Mouse (Mus musculus) hindbrain, embryonic 13.5 days (tissue): ENCODE data around the gene Lrguk. TPM values are rescaled to one million over a fixed set of nuclear protein-coding genes. Genes with fewer than 3 reads are reported as not detected.

ENCODE experiments used
- ATAC-seq: fragments of 200-750 bp; cut with Nextera tagmentation; 2 replicates; pipeline ENCODE4 v1.8.0; 2017; ENCODE audit warnings: moderate TSS enrichment; ENCODE audit not compliant: low FRiP score
- H3K27ac ChIP-seq: fragments of 300-500 bp; sonication (generic); 2 replicates; pipeline ENCODE4 v1.5.1; 2015; ENCODE audit warnings: inconsistent platforms, mild to moderate bottlenecking, moderate library complexity
- H3K27me3 ChIP-seq: fragments of 300-500 bp; sonication (generic); 2 replicates; pipeline ENCODE4 v1.6.1; 2015; ENCODE audit warnings: mild to moderate bottlenecking, inconsistent platforms
- H3K36me3 ChIP-seq: fragments of 300-500 bp; sonication (generic); 2 replicates; pipeline ENCODE4 v1.6.1; 2015; ENCODE audit warnings: mild to moderate bottlenecking, inconsistent platforms
- H3K4me1 ChIP-seq: fragments of 300-500 bp; sonication (generic); replicated peaks from 2 replicates; pipeline ENCODE4 v1.6.1; 2015; ENCODE audit warnings: inconsistent platforms
- H3K4me2 ChIP-seq: fragments of 300-500 bp; sonication (generic); 2 replicates; pipeline ENCODE4 v1.6.1; 2015; ENCODE audit warnings: inconsistent platforms, mild to moderate bottlenecking, moderate library complexity
- H3K4me3 ChIP-seq: fragments of 300-500 bp; sonication (generic); 2 replicates; pipeline ENCODE4 v1.5.1; 2015; ENCODE audit warnings: mild to moderate bottlenecking, inconsistent platforms
- H3K9ac ChIP-seq: fragments of 300-500 bp; sonication (generic); 2 replicates; pipeline ENCODE4 v1.6.1; 2015; ENCODE audit warnings: mild to moderate bottlenecking, inconsistent platforms
- H3K9me3 ChIP-seq: fragments of 300-500 bp; sonication (generic); 2 replicates; pipeline ENCODE4 v1.6.1; 2016; ENCODE audit warnings: inconsistent platforms
- WGBS: fragments of 180-500 bp; shearing (Covaris S2); methylation state at CpG from one replicate; pipeline ENCODE4 v1.1.7; 2015; 5-methylcytosine and 5-hydroxymethylcytosine counted together
- polyA plus RNA-seq: library from polyadenylated mRNA; unstranded; fragments of >200 nt; fragmentation: Nextera tagmentation; extraction: Ambion mirVana; gene quantifications from 2 replicates; pipeline ENCODE4 v1.2.1, GENCODE M21; 2015

Lrguk gene
- polyA plus RNA-seq, 1 experiment from 2014 or later = 1.2 TPM

DNA sequence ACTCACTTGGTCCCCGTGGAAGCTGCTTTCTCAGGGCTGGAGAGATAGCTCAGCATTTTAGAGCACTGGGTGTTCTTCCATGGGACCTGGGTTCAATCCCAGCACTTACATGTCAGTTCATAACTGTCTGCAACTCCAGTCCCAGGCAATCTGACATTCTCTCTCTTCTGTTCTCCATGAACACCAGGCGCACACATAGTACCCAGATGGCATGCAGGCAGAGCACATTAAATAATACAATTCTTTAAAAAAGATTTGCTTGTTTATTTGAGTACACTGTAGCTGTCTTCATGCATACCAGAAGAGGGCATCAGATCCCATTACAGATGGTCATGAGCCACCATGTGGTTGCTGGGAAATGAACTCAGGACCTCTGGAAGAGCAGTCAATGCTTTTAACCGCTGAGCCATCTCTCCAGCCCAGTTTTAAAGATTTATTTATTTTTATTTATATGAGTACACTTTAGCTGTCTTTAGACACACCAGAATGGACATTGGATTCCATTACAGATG lies 44.7 kb downstream of the Lrguk start:
- no peaks in the 10 kb centered on the region for H3K36me3 ChIP-seq
- no peak overlapping the region for H3K4me2 ChIP-seq
- H3K4me3 ChIP-seq = no peak overlapping the region
- peaks cover 3% of the 10 kb centered on the region; the same call in 1 of the 2 replicates for H3K4me1 ChIP-seq
- no peak overlapping the region for H3K9ac ChIP-seq
- WGBS = 86% methylated on average over 3 of the region's 3 CpGs
- H3K27me3 ChIP-seq = no peaks in the 10 kb centered on the region
- no peak for ATAC-seq
- no peaks in the 10 kb centered on the region for H3K9me3 ChIP-seq
- no peak overlapping the region for H3K27ac ChIP-seq

DNA sequence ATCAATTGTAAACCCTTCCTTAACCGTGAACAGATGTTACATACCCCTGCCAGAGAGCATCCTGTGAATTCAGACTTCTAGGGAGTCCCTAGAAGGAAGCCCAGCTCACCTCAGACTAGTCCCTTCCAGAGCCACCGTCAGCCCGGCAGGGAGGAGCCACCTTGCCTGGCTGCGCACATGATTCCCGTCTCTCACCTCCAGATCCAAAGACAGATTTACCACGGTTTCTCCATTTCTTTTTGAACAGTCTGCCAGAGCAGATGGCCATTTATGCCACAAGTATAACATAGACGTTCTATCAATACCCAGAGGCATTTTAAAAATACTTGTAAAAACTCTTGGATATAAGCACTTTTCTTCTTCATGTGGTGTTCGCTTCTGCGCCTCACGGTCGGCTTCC lies 46.3 kb downstream of the Lrguk start:
- WGBS = 82% methylated on average over 11 of the region's 11 CpGs
- ATAC-seq = no peak
- peaks cover 3% of the 10 kb centered on the region; the same call in 1 of the 2 replicates for H3K4me1 ChIP-seq

DNA sequence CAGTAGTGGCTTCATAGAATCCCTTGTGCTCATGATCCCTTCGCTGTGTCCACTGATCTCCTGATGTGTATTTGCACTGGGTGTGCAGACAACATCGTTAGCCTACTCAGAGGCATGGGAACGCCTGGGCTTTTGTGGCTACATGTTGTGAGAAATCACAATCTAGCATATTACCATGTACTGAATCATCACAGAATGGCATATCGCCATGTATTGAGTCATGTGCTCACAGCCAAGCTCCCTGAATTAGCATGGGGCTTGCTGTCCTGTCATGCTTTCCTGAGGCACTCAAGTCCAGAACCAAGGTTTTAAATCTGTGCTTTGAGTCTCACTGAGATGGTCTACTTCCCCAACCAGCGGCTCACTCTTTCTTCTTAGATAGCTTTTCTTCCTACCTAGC lies 54.2 kb downstream of the Lrguk start:
- ATAC-seq = no peak
- Histone ChIP-seq H3K36me3 (no peaks in the 10 kb centered on the region), H3K27ac (no peak overlapping the region), H3K4me2 (no peak overlapping the region), H3K9ac (no peak overlapping the region), H3K4me3 (no peak overlapping the region), H3K27me3 (no peaks in the 10 kb centered on the region), H3K4me1 (0 out of 2 replicates have a peak, but pooled peaks cover 11% of the 10 kb centered on the region), H3K9me3 (no peaks in the 10 kb centered on the region)
- WGBS = 95% methylated on average over 5 of the region's 5 CpGs

More for the DNA sequence above, 46.3 kb downstream of the Lrguk start:
- Histone ChIP-seq H3K36me3 (no peaks in the 10 kb centered on the region), H3K9ac (no peak overlapping the region), H3K4me2 (no peak overlapping the region), H3K9me3 (no peaks in the 10 kb centered on the region), H3K27ac (no peak overlapping the region), H3K27me3 (no peaks in the 10 kb centered on the region), H3K4me3 (no peak overlapping the region)

DNA sequence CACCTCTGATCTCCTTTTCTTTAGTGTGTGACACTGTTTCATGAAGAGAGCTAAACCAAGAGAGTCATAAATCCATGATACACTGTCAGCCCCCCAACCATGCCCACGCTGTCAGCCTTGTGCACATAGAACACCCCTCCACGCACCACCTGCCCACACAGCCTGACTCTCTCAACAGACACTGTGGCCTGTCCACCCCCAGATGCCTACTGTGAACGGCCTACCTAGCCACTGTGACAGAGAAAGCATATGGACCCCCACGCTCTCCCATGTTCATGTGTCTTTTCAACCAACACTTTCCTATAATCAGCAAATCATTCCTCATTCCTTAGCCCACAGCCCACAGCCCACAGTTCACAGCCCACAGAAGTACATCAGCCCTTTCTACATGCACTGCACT lies 58.5 kb downstream of the Lrguk start:
- no peak overlapping the region for H3K4me2 ChIP-seq
- 95% methylated on average over 4 of the region's 4 CpGs for WGBS

GRCm38 (mm10) chr6:34088986-34089385 lies 59.7 kb downstream of the Lrguk start:
- Histone ChIP-seq H3K4me3 (no peak overlapping the region), H3K36me3 (no peaks in the 10 kb centered on the region), H3K9ac (no peak overlapping the region), H3K9me3 (no peaks in the 10 kb centered on the region), H3K4me2 (no peak overlapping the region), H3K4me1 (0 out of 2 replicates have a peak, but pooled peaks cover 14% of the 10 kb centered on the region), H3K27ac (no peak overlapping the region), H3K27me3 (no peaks in the 10 kb centered on the region)
- 48% methylated on average over 3 of the region's 3 CpGs for WGBS
- no peak for ATAC-seq

More for the DNA sequence above, 58.5 kb downstream of the Lrguk start:
- Histone ChIP-seq H3K9ac (no peak overlapping the region), H3K4me3 (no peak overlapping the region), H3K27ac (no peak overlapping the region), H3K36me3 (no peaks in the 10 kb centered on the region), H3K9me3 (no peaks in the 10 kb centered on the region), H3K4me1 (0 out of 2 replicates have a peak, but pooled peaks cover 14% of the 10 kb centered on the region), H3K27me3 (no peaks in the 10 kb centered on the region)
- no peak for ATAC-seq

DNA sequence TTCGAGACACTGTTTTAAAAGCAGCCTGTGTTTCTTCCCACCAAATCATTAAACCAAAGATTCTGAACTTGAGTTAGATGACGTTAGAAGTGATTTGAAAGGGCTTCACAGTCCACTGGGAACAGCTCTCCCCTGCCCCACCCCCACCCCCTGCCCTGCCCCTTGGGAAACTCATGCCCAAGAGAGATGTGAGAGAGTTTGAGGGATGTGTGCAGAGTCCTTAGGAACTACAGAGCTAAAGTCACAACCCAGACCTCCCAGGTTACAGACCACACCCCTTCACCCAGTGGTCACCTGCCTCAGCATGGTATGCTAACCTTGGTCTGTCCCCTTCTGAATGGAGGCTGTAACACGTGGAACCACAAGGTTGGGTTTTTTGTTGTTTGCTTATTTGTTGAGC lies 62.3 kb downstream of the Lrguk start:
- Histone ChIP-seq H3K4me3 (no peak overlapping the region), H3K27ac (no peak overlapping the region), H3K4me1 (0 out of 2 replicates have a peak, but pooled peaks cover 3% of the 10 kb centered on the region), H3K9me3 (no peaks in the 10 kb centered on the region), H3K27me3 (no peaks in the 10 kb centered on the region), H3K9ac (no peak overlapping the region), H3K36me3 (no peaks in the 10 kb centered on the region), H3K4me2 (no peak overlapping the region)
- ATAC-seq = no peak
- WGBS = 68% methylated on average over 3 of the region's 3 CpGs

DNA sequence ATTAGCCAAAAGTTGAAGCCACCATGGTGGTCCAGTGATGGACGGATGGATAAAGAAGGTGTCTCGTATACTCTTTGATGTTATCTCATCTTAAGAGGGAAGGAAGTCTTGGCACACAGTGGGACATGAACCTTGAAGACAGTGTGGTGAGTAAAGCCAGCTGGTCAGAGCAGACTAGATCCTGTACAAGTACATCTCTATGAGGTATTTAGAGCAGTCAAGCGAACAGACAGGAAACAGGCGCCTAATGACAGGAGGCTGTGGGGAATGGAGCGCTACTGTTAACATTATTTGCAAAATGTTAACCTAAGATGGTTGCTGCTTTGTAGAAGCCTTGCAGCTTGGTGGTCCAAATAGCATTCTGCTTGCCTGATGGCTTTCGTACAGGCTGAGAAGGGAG lies 67.0 kb downstream of the Lrguk start:
- Histone ChIP-seq H3K4me1 (no peaks in the 10 kb centered on the region), H3K4me2 (no peak overlapping the region), H3K9me3 (no peaks in the 10 kb centered on the region), H3K27ac (no peak overlapping the region), H3K4me3 (no peak overlapping the region), H3K27me3 (no peaks in the 10 kb centered on the region), H3K36me3 (no peaks in the 10 kb centered on the region), H3K9ac (no peak overlapping the region)
- no peak for ATAC-seq
- whole genome bisulfite sequencing = 91% methylated on average over 6 of the region's 6 CpGs

DNA sequence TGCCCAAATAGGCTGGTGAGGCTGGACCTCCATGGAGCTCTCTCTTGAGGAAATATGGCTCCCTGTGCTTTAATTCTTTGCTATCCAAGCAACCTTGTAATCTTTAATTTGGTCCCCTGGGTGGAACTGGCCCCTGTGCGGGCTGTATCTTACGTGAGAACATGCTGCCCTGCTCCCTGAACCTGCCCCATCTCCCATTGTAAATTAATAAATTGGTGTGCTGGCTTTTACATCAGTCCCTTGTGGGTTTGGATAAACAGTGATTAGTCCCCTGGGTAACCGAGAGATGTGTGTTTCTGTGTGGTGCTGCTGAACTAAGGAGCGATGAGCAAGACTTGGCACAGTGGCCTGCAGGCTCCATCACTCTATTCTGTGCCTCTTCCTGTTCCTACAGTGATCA lies 67.7 kb downstream of the Lrguk start:
- Histone ChIP-seq H3K9ac (no peak overlapping the region), H3K4me3 (no peak overlapping the region), H3K27ac (no peak overlapping the region), H3K4me1 (no peaks in the 10 kb centered on the region), H3K4me2 (no peak overlapping the region), H3K27me3 (no peaks in the 10 kb centered on the region), H3K9me3 (no peaks in the 10 kb centered on the region), H3K36me3 (no peaks in the 10 kb centered on the region)
- no peak for ATAC-seq
- 83% methylated on average over 4 of the region's 4 CpGs for whole genome bisulfite sequencing

DNA sequence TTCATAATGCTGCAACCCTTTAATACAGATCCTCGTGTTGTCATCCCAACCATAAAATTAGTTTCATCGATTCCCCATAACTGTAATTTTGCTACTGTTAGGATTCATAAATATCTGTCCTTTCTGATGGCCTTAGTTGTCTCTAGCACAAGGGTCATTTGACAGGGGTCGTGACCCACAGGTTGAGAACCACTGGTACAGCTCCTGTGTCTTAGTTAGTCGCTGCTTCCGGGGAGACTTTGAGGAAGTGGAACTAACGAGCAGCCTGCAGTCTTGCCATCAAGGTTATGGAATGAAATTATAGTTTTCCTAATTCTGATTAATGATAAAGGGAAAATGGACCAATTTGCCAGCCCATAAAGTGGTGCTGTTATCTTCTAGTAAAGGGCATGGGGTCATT lies 70.5 kb downstream of the Lrguk start:
- Histone ChIP-seq H3K9ac (no peak overlapping the region), H3K36me3 (no peaks in the 10 kb centered on the region), H3K27me3 (no peaks in the 10 kb centered on the region), H3K9me3 (no peaks in the 10 kb centered on the region), H3K27ac (no peak overlapping the region), H3K4me1 (no peaks in the 10 kb centered on the region), H3K4me3 (no peak overlapping the region), H3K4me2 (no peak overlapping the region)
- 89% methylated on average over 6 of the region's 6 CpGs for WGBS
- no peak for ATAC-seq

- no peaks in the 10 kb centered on the region for H3K9me3 ChIP-seq
- H3K4me2 ChIP-seq = no peak overlapping the region
- no peak overlapping the region for H3K9ac ChIP-seq
- WGBS = 93% methylated on average over 15 of the region's 15 CpGs
- no peak overlapping the region for H3K27ac ChIP-seq
- no peak overlapping the region for H3K4me3 ChIP-seq
- H3K36me3 ChIP-seq = no peaks in the 10 kb centered on the region
- no peak for ATAC-seq
- H3K27me3 ChIP-seq = no peaks in the 10 kb centered on the region
- no peaks in the 10 kb centered on the region for H3K4me1 ChIP-seq
Observed at GRCm38 (mm10) chr6:34101531-34102396, 72.5 kb downstream of the Lrguk start.

DNA sequence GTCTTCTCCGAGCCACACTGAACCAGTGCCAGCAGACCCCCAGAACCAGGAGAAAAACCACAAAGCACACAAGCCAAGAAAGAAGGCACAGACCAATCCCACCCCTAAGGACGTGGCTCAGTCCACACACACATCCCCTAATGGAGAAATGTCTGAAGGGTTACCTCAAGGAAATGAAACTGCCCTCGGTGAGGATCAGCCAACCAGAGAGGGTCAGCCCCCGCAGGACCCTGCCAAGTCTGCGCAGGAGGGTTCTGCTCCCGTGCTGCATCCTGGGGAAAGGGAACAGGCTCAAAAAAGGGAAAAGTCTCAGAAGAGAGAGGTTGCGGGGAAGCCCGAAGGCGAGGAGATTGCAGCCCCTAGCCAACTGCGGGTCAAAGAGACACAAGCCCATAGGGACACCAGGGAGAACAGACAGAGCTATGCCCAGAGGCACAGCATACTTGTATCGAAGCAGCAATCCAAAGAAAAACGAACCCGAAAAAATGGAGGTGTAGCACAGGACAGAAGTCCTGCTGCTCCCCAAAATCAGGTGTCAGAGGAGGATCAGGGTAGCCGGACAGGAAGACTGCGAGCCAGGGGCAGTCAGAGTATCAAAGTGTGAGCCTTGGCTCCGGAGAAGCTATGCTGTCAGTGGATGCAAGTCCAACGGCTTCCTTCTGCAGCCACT lies 74.1 kb downstream of the Lrguk start:
- WGBS = 91% methylated on average over 17 of the region's 17 CpGs
- H3K9ac ChIP-seq = no peak overlapping the region
- no peak overlapping the region for H3K27ac ChIP-seq
- H3K4me3 ChIP-seq = no peak overlapping the region
- no peaks in the 10 kb centered on the region for H3K9me3 ChIP-seq
- H3K27me3 ChIP-seq = no peaks in the 10 kb centered on the region
- no peak for ATAC-seq
- H3K4me2 ChIP-seq = no peak overlapping the region
- H3K36me3 ChIP-seq = no peaks in the 10 kb centered on the region
- H3K4me1 ChIP-seq = no peaks in the 10 kb centered on the region

DNA sequence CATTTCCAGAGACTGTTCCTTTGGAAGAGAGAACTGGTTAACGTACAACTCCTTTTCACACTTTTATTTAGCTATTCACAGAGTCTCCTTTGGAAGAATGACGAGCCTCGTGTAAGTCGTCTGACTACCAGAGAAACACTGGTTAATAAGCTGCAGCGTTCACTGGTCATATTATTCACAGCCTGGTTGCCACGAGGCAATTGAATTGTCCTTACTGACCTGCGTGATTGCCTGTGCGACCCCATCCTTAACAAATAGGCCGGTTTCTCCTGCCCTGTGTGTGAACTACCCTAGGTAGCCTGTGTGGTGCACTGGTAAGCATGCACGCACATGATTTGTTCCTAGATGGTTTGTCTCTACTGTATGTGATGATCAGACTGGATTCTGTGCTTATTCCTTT lies 81.3 kb downstream of the Lrguk start:
- no peak overlapping the region for H3K27ac ChIP-seq
- no peaks in the 10 kb centered on the region for H3K9me3 ChIP-seq
- H3K4me2 ChIP-seq = no peak overlapping the region
- WGBS = 34% methylated on average over 10 of the region's 10 CpGs
- H3K27me3 ChIP-seq = no peaks in the 10 kb centered on the region
- no peaks in the 10 kb centered on the region for H3K4me1 ChIP-seq
- H3K36me3 ChIP-seq = no peaks in the 10 kb centered on the region
- no peak overlapping the region for H3K9ac ChIP-seq
- no peak for ATAC-seq
- H3K4me3 ChIP-seq = no peak overlapping the region
